15 mouse cellular contexts compared by ENCODE assay signal in the genomic region with DNA sequence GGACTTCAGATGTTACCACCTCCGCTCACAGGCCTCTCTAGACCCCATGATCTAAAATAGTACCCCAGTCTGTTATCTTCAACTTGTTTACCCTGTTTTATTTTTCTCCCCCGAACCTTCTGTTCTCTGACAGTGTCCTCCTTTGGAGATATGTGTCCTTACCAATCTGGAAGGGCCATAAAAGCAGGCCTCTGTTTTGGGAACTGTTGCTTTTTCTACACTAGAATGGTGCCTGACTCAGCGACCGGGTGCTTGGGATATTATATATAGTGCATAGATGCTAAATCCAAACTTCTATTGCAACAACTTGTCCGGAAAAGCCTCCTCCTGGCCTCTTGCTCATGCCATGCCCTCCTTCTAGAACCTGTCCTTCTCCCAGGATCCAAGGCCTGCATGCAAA. TPM values are rescaled to one million over a fixed set of nuclear protein-coding genes. Genes with fewer than 3 reads are reported as not detected.
DNase-seq lines count a peak whose midpoint lies in the region; ATAC-seq and TF ChIP-seq lines count a peak whose summit lies in the region.
"Had no signal": no experiment of that assay in that cellular context is flagged by ENCODE, and none has a peak within 500 bp of the region (broad histone marks: within the 10 kb centered on the region; RNA-seq: fewer than 3 reads in every experiment).

No protein-coding gene starts in this region.

- no peak for ATAC-seq in forebrain, embryonic 13.5 days
- ATAC-seq in forebrain, postnatal 0 days = no peak
- ATAC-seq in kidney, embryonic 14.5 days (ENCODE audit: low FRiP score, low TSS enrichment) = no peak
- no peak for ATAC-seq in limb, embryonic 11.5 days (ENCODE audit: insufficient number of reproducible peaks, low FRiP score, low TSS enrichment, low read depth)
- no peak for ATAC-seq in CD4-positive, CD25-positive, alpha-beta regulatory T cell, adult 4 months
- ATAC-seq: forebrain, embryonic 15.5 days; inflammation-experienced regulatory T-cells, adult 6 months; Patski had no signal

- WGBS in forebrain, embryonic 13.5 days = 85% methylated on average over 5 of the region's 5 CpGs
- WGBS in forebrain, postnatal 0 days = 89% methylated on average over 5 of the region's 5 CpGs
- 73% methylated on average over 5 of the region's 5 CpGs for WGBS in kidney, embryonic 14.5 days
- WGBS in limb, embryonic 11.5 days = 82% methylated on average over 5 of the region's 5 CpGs

- H3K4me1 ChIP-seq in forebrain, embryonic 13.5 days = peaks cover 82% of the 10 kb centered on the region
- H3K4me1 ChIP-seq in forebrain, postnatal 0 days (ENCODE audit: insufficient read depth) = peaks cover 17% of the 10 kb centered on the region; the same call in 1 of the 2 replicates
- peaks cover 90% of the 10 kb centered on the region for H3K4me1 ChIP-seq in kidney, embryonic 14.5 days (ENCODE audit: control insufficient read depth, insufficient read depth, low read length)
- peaks cover 80% of the 10 kb centered on the region for H3K4me1 ChIP-seq in E14TG2a.4 (replicated peaks; ENCODE audit: low read depth, low read length)
- H3K4me1 ChIP-seq in limb, embryonic 11.5 days (ENCODE audit: control insufficient read depth, insufficient read depth, low read length) = peaks cover 64% of the 10 kb centered on the region

- DNase-seq in forebrain, postnatal 0 days = no peak
- no peak for DNase-seq in kidney, adult 8-10 months
- no peak for DNase-seq in limb, embryonic 11.5 days (ENCODE audit: low spot score)
- no peak for DNase-seq in urinary bladder, adult 18-20 months (ENCODE audit: low spot score in 2 of 2)
- DNase-seq: adrenal gland, postnatal 25 days; cerebellum, postnatal 14 days; thymus, adult 18-20 months had no signal

- no peak overlapping the region for H3K4me3 ChIP-seq in forebrain, embryonic 13.5 days
- no peak overlapping the region for H3K4me3 ChIP-seq in forebrain, postnatal 0 days (ENCODE audit: low read depth, low read length)
- H3K4me3 ChIP-seq in kidney, embryonic 14.5 days (ENCODE audit: low read length) = peak overlapping the region; percentile 87; the same call in 1 of the 2 replicates
- H3K4me3 ChIP-seq in E14TG2a.4 (replicated peaks; ENCODE audit: low read length) = 0 out of 2 replicates have a peak overlapping the region, but pooled peaks have one; percentile 45
- H3K4me3 ChIP-seq in limb, embryonic 11.5 days (ENCODE audit: low read depth, low read length) = no peak overlapping the region
- H3K4me3 ChIP-seq: forebrain, embryonic 15.5 days; megakaryocyte, embryonic 14.5 days had no signal

- H3K27me3 ChIP-seq in forebrain, embryonic 13.5 days = no peaks in the 10 kb centered on the region
- no peaks in the 10 kb centered on the region for H3K27me3 ChIP-seq in forebrain, postnatal 0 days (ENCODE audit: insufficient read depth, low read length)
- no peaks in the 10 kb centered on the region for H3K27me3 ChIP-seq in kidney, embryonic 14.5 days (ENCODE audit: control insufficient read depth, insufficient read depth, low read length)
- H3K27me3 ChIP-seq in E14TG2a.4 (ENCODE audit: insufficient read depth, low read length) = peaks cover 22% of the 10 kb centered on the region
- H3K27me3 ChIP-seq in limb, embryonic 11.5 days (ENCODE audit: control insufficient read depth, insufficient read depth, low read length) = no peaks in the 10 kb centered on the region
- H3K27me3 ChIP-seq: forebrain, embryonic 15.5 days; Patski had no signal

- no peak for TF ChIP-seq CTCF in forebrain, postnatal 0 days (IDR thresholded peaks at IDR 0.05; ENCODE audit: low read depth)
- no peak for TF ChIP-seq CTCF in E14TG2a.4 (conservative IDR thresholded peaks at IDR 0.05; ENCODE audit: low read length)

- peaks cover 16% of the 10 kb centered on the region; the same call in 1 of the 2 replicates for H3K36me3 ChIP-seq in forebrain, embryonic 13.5 days (ENCODE audit: poor library complexity, severe bottlenecking)
- no peaks in the 10 kb centered on the region for H3K36me3 ChIP-seq in forebrain, postnatal 0 days (ENCODE audit: insufficient read depth)
- peaks cover 44% of the 10 kb centered on the region for H3K36me3 ChIP-seq in kidney, embryonic 14.5 days (ENCODE audit: control insufficient read depth, insufficient read depth, low read length)
- peaks cover 81% of the 10 kb centered on the region for H3K36me3 ChIP-seq in E14TG2a.4 (ENCODE audit: insufficient read depth, low read length)
- H3K36me3 ChIP-seq in limb, embryonic 11.5 days (ENCODE audit: control insufficient read depth, insufficient read depth, low read length) = peaks cover 10% of the 10 kb centered on the region
- H3K36me3 ChIP-seq: forebrain, embryonic 15.5 days had no signal

- 0 out of 2 replicates have a peak overlapping the region, but pooled peaks have one; percentile 93 for H3K4me2 ChIP-seq in forebrain, embryonic 13.5 days
- H3K4me2 ChIP-seq in forebrain, postnatal 0 days (ENCODE audit: low read depth) = no peak overlapping the region
- H3K4me2 ChIP-seq in kidney, embryonic 14.5 days (replicated peaks; ENCODE audit: low read depth, low read length) = peak overlapping the region; percentile 95
- H3K4me2 ChIP-seq in limb, embryonic 11.5 days (ENCODE audit: low read depth, severe bottlenecking) = peak overlapping the region; percentile 60; the same call in 1 of the 2 replicates

- no peaks in the 10 kb centered on the region for H3K9me3 ChIP-seq in forebrain, embryonic 13.5 days (replicated peaks)
- H3K9me3 ChIP-seq in forebrain, postnatal 0 days (ENCODE audit: low read length) = no peaks in the 10 kb centered on the region
- no peaks in the 10 kb centered on the region for H3K9me3 ChIP-seq in kidney, embryonic 14.5 days (ENCODE audit: control insufficient read depth, low read length)
- H3K9me3 ChIP-seq in E14TG2a.4 (ENCODE audit: low read length) = no peaks in the 10 kb centered on the region
- no peaks in the 10 kb centered on the region for H3K9me3 ChIP-seq in limb, embryonic 11.5 days (ENCODE audit: control insufficient read depth, low read length)
- H3K9me3 ChIP-seq: forebrain, embryonic 15.5 days; megakaryocyte, embryonic 14.5 days had no signal

- H3K27ac ChIP-seq in forebrain, embryonic 13.5 days = no peak overlapping the region
- no peak overlapping the region for H3K27ac ChIP-seq in forebrain, postnatal 0 days (ENCODE audit: low read depth, low read length)
- H3K27ac ChIP-seq in kidney, embryonic 14.5 days (ENCODE audit: low read depth, low read length) = no peak overlapping the region
- H3K27ac ChIP-seq in limb, embryonic 11.5 days (replicated peaks; ENCODE audit: low read depth, low read length) = no peak overlapping the region
- H3K27ac ChIP-seq: forebrain, embryonic 15.5 days had no signal

- H3K9ac ChIP-seq in forebrain, embryonic 13.5 days = 0 out of 2 replicates have a peak overlapping the region, but pooled peaks have one; percentile 31
- H3K9ac ChIP-seq in forebrain, postnatal 0 days = no peak overlapping the region
- H3K9ac ChIP-seq in kidney, embryonic 14.5 days (ENCODE audit: low read depth, low read length) = peak overlapping the region; percentile 25
- H3K9ac ChIP-seq in limb, embryonic 11.5 days (ENCODE audit: low read length) = no peak overlapping the region
- H3K9ac ChIP-seq: forebrain, embryonic 15.5 days had no signal

RNA-seq across cellular contexts. Expression of gene Arhgef17, which starts 7.7 kb away (rescaled TPM):
- 4.4 and 4.7 TPM in 2 replicates for polyA plus RNA-seq in forebrain, embryonic 13.5 days (2015; fragmentation: Nextera tagmentation; extraction: Ambion mirVana)
- total RNA-seq in forebrain, postnatal 0 days (2014; rRNA removed) = 47.9 and 52.7 TPM in 2 replicates
- 9.8 and 12.5 TPM in 2 replicates for polyA plus RNA-seq in forebrain, postnatal 0 days (2015; fragmentation: Nextera tagmentation; extraction: Ambion mirVana)
- 11.6 and 15.5 TPM in 2 replicates for polyA plus RNA-seq in kidney, embryonic 14.5 days (2014; fragmentation: Nextera tagmentation; extraction: Ambion mirVana)
- polyA plus RNA-seq in limb, embryonic 11.5 days (2014; fragmentation: Nextera tagmentation; extraction: Ambion mirVana) = 12.6 and 13.6 TPM in 2 replicates
- polyA plus RNA-seq in CD4-positive, CD25-positive, alpha-beta regulatory T cell, adult 4 months (2017; shearing (Covaris generic)) = not detected
- polyA plus RNA-seq: inflammation-experienced regulatory T-cells, adult 6 months had no signal

RNA-seq across cellular contexts. Expression of gene P2ry6, which starts 50.2 kb away (rescaled TPM):
- 1.4 and 1.5 TPM in 2 replicates for polyA plus RNA-seq in forebrain, embryonic 13.5 days (2015; fragmentation: Nextera tagmentation; extraction: Ambion mirVana)
- total RNA-seq in forebrain, postnatal 0 days (2014; rRNA removed) = 1.2 and 2.3 TPM in 2 replicates
- 3.1 and 3.8 TPM in 2 replicates for polyA plus RNA-seq in forebrain, postnatal 0 days (2015; fragmentation: Nextera tagmentation; extraction: Ambion mirVana)
- 3.6 and 4.4 TPM in 2 replicates for polyA plus RNA-seq in kidney, embryonic 14.5 days (2014; fragmentation: Nextera tagmentation; extraction: Ambion mirVana)
- polyA plus RNA-seq in limb, embryonic 11.5 days (2014; fragmentation: Nextera tagmentation; extraction: Ambion mirVana) = 1.6 and 2.5 TPM in 2 replicates
- polyA plus RNA-seq in CD4-positive, CD25-positive, alpha-beta regulatory T cell, adult 4 months (2017; shearing (Covaris generic)) = not detected

Comparison
In these comparisons a context has a peak if more than half of its experiments do, and no peak if none do; other contexts are left out.
1. H3K9ac ChIP-seq: peak in forebrain, embryonic 13.5 days (single experiment) and kidney, embryonic 14.5 days (single experiment); none in forebrain, postnatal 0 days (single experiment) and limb, embryonic 11.5 days (single experiment).
2. H3K4me3 ChIP-seq: peak in kidney, embryonic 14.5 days (single experiment) and E14TG2a.4 (single experiment); none in forebrain, embryonic 13.5 days (single experiment), forebrain, postnatal 0 days (single experiment) and limb, embryonic 11.5 days (single experiment).